Mouse (Mus musculus): ENCODE measurements around the gene Schip1.

Gene Schip1

GRCm38 (mm10) chr3:68565675-68566055, 501.1 kb downstream of the Schip1 start:
- DNase-seq = no peak

- no peak for DNase-seq
Measured at GRCm38 (mm10) chr3:68567581-68567980, 503.0 kb downstream of the Schip1 start.

- no peak for DNase-seq
Measured at GRCm38 (mm10) chr3:68568149-68568548, 503.5 kb downstream of the Schip1 start.

- DNase-seq = no peak
Measured at GRCm38 (mm10) chr3:68568716-68569115, 504.1 kb downstream of the Schip1 start.

GRCm38 (mm10) chr3:68570319-68570718, 505.7 kb downstream of the Schip1 start:
- DNase-seq = no peak

GRCm38 (mm10) chr3:68572249-68573225, 507.9 kb downstream of the Schip1 start:
- DNase-seq = no peak

GRCm38 (mm10) chr3:68573226-68573624, 508.6 kb downstream of the Schip1 start:
- no peak for DNase-seq

- no peak for DNase-seq
Measured at GRCm38 (mm10) chr3:68574097-68574496, 509.5 kb downstream of the Schip1 start.

- no peak for DNase-seq
Measured at GRCm38 (mm10) chr3:68574565-68574964, 510.0 kb downstream of the Schip1 start.

- DNase-seq = no peak
Measured at GRCm38 (mm10) chr3:68575636-68576340, 511.2 kb downstream of the Schip1 start.

GRCm38 (mm10) chr3:68576431-68576830, 511.8 kb downstream of the Schip1 start:
- no peak for DNase-seq

GRCm38 (mm10) chr3:68576948-68577347, 512.3 kb downstream of the Schip1 start:
- DNase-seq = no peak

GRCm38 (mm10) chr3:68581591-68581990, 517.0 kb downstream of the Schip1 start:
- DNase-seq = no peak

GRCm38 (mm10) chr3:68582103-68582740, 517.6 kb downstream of the Schip1 start:
- DNase-seq = no peak

- DNase-seq = no peak
Measured at GRCm38 (mm10) chr3:68583031-68583693, 518.6 kb downstream of the Schip1 start.

GRCm38 (mm10) chr3:68583771-68584511, 519.3 kb downstream of the Schip1 start:
- DNase-seq = no peak

- DNase-seq = no peak
Measured at GRCm38 (mm10) chr3:68585213-68585612, 520.6 kb downstream of the Schip1 start.

- no peak for DNase-seq
Measured at GRCm38 (mm10) chr3:68586646-68587064, 522.1 kb downstream of the Schip1 start.

- DNase-seq = no peak
Measured at GRCm38 (mm10) chr3:68587567-68588245, 523.1 kb downstream of the Schip1 start.

- no peak for DNase-seq
Measured at GRCm38 (mm10) chr3:68589220-68589840, 524.7 kb downstream of the Schip1 start.

GRCm38 (mm10) chr3:68590436-68590835, 525.8 kb downstream of the Schip1 start:
- DNase-seq = no peak
